Mouse (Mus musculus): ENCODE measurements around the gene Paics. TPM values are rescaled to one million over a fixed set of nuclear protein-coding genes. Genes with fewer than 3 reads are reported as not detected.
"Not testable (repeated sequence)": the region's sequence is repeated elsewhere in the genome, so short reads cannot be mapped to it uniquely, and the experiment has no call there.

Gene Paics
- polyA plus RNA-seq, 1 experiment from 2014 or later = 165 TPM

DNA sequence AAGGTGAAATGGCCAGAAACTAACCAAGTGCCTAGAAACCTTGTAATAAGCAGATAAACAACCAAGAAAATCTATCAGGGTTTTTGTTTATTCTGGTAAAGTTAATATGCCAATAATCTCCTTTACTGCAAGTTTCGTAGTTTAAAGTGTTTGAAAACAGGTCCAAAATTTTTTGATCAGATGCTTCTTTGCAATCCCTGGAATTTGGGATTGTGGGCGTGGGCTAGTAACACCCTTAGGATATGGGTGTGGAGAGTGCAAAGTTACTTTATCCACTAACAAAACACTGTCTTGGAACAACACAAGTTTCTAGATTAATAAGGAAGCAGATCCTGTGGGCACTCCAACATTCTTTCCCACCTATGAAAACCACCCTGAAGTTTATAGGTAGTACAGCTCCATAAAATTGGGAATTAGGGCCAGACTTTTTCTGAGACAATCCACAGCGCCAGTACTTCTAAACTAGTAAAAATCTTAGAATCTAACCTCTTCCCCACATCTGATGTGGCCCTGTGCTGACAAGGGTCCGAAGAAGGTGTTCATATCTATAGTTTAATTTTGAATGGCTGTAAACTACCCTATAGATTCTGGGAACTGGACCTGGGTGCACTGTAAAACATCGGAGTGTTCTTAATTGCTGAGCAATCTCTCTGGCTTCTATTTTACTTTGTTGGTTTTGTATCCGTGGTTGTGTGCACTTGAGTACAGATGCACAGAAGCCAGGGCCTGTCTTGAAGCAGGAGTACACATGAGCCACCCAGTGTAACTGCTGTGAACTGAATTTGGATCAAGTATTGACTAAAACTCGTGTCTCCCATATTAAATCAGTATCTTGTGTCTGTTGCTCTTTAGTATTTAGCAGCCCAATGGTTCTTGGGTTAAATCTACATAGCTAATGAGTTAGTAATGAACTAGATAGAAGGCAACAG is 1.3 kb downstream of the Paics start:
- Histone ChIP-seq H3K36me3 (peaks cover 10% of the 10 kb centered on the region), H3K4me2 (peak overlapping the region; percentile 89), H3K9ac (replicated peaks) (peak overlapping the region; percentile 56), H3K4me3 (replicated peaks) (peak overlapping the region; percentile 81), H3K27me3 (replicated peaks) (no peaks in the 10 kb centered on the region), H3K27ac (replicated peaks) (peak overlapping the region; percentile 91), H3K4me1 (peaks cover 33% of the 10 kb centered on the region), H3K9me3 (replicated peaks) (no peaks in the 10 kb centered on the region)
- no peak for ATAC-seq (ENCODE audit: low FRiP score)
- WGBS = 15% methylated on average over 7 of the region's 7 CpGs

DNA sequence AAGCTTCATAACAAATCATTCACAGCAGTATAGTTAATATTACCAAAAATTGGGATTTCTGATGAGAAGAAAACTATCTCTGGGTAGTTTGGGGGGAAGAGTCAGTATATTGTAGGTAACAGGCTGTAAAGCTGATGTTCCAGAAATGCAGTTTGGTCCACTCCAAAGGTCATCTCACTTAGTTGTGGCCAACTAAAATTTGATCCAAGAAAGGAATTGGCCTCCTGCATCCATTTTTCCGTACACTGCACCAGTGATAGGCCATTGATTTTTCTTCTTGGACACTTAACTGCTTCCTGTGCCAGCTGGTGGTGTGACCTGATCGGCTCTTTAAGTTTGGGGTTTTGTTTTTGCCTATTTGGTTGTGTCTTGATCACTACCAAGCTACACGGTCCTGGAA is 2.7 kb downstream of the Paics start:
- Histone ChIP-seq H3K9me3 (replicated peaks) (no peaks in the 10 kb centered on the region), H3K9ac (replicated peaks) (no peak overlapping the region), H3K4me2 (no peak overlapping the region), H3K4me1 (peaks cover 33% of the 10 kb centered on the region), H3K36me3 (peaks cover 25% of the 10 kb centered on the region), H3K4me3 (replicated peaks) (no peak overlapping the region), H3K27me3 (replicated peaks) (no peaks in the 10 kb centered on the region), H3K27ac (replicated peaks) (no peak overlapping the region)
- ATAC-seq (ENCODE audit: low FRiP score) = no peak
- 63% methylated on average over 3 of the region's 3 CpGs for WGBS

DNA sequence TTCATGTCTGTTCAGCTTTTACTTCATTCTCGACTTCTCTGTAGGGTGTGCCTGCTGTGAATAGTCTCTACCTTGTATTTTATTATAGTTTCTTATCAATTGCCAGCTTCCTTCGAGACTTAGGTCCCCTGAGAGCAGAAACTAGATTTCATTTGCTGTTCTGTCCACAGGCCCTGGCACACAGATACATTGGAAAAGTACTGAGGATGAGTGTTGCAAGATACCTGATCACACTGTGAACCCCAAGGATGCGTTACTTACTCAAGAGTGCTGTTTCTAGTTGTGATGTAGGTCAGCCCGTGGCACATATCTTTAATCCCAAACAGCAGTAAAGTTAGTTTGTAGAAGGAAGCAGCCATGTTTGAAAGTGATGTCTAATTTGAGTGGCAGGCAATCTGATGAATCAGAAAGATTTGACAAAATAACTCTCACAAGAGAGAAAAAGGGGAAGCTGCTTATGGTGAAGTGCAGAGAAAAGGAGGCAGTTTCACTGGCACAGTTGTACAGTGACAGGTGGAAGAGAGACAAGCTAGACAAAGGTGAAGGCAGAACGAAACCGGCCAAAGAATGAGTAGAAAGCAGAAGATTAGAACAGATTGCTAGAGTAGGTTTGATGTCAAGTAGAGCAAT is 3.3 kb downstream of the Paics start:
- Histone ChIP-seq H3K9me3 (replicated peaks) (no peaks in the 10 kb centered on the region), H3K4me2 (no peak overlapping the region), H3K27me3 (replicated peaks) (no peaks in the 10 kb centered on the region), H3K4me3 (replicated peaks) (no peak overlapping the region), H3K9ac (replicated peaks) (no peak overlapping the region), H3K4me1 (peaks cover 31% of the 10 kb centered on the region), H3K36me3 (peaks cover 28% of the 10 kb centered on the region), H3K27ac (replicated peaks) (no peak overlapping the region)
- WGBS = 88% methylated on average over 6 of the region's 6 CpGs
- no peak for ATAC-seq (ENCODE audit: low FRiP score)

DNA sequence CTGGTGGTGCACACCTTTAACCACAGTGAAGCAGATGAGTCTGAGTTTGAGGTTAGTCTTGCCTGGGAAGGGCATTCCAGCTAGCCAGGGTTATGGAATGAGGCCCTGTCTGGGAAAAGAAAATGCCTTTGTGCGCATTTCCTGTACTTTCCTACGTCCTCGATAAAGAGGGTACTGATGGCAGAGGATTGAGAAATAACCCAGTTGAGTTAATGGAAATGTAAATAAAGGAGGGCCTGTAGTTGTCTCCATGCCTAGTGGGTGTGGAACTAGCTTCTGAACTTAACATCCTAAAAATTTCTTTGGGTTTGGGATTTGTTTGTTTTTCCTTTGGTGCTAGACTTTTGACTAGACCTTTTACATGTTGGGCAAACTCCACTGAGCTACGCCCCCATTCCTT is 4.4 kb downstream of the Paics start:
- Histone ChIP-seq H3K27ac (replicated peaks) (no peak overlapping the region), H3K9ac (replicated peaks) (no peak overlapping the region), H3K4me1 (peaks cover 20% of the 10 kb centered on the region), H3K4me2 (no peak overlapping the region), H3K36me3 (peaks cover 35% of the 10 kb centered on the region), H3K27me3 (replicated peaks) (no peaks in the 10 kb centered on the region), H3K9me3 (replicated peaks) (no peaks in the 10 kb centered on the region), H3K4me3 (replicated peaks) (no peak overlapping the region)
- ATAC-seq (ENCODE audit: low FRiP score) = no peak
- 84% methylated on average over 4 of the region's 4 CpGs for WGBS

DNA sequence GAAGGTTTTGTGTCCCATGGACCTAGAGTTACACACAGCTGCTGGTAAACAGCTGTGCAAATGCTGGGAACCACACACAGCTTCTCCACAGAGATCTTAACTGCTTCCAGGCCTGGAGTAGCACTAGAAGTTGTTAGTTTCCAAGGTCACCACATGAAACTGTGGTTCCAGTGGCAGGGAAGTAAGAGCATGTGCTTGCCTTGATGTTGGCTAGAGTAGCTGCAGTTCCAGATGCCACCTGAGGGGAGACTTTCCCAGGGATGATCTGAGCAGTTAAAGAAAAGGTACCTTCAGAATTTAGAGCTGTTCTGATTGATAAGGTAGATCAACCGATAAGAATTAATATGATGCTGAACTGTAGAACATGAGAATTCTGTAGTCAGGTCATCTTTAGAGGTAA is 6.8 kb downstream of the Paics start:
- Histone ChIP-seq H3K4me1 (peaks cover 7% of the 10 kb centered on the region; the same call in 1 of the 2 replicates), H3K27ac (replicated peaks) (no peak overlapping the region), H3K4me2 (no peak overlapping the region), H3K4me3 (replicated peaks) (no peak overlapping the region), H3K27me3 (replicated peaks) (no peaks in the 10 kb centered on the region), H3K9me3 (replicated peaks) (no peaks in the 10 kb centered on the region), H3K9ac (replicated peaks) (no peak overlapping the region), H3K36me3 (peaks cover 58% of the 10 kb centered on the region)
- 91% methylated on average over 1 of the region's 1 CpGs for WGBS
- no peak for ATAC-seq (ENCODE audit: low FRiP score)

DNA sequence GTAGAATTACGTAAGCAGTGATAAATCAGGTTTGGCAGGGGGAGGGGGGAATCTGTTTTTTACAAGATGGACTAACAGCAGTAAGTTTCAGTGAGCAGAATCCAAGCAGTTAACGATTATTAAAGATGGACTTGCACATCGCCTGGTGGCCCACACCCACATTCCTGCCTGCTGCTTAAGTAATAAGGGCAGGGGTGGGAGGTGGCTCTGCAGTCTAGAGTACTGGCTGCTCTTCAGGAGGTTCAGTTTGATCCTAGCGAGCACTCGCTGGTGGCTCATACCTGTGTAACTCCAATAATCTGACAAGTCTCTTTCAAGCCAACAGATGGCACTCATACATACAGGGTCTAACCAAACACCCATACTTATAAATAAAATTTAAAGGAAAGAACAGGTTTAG is 8.5 kb downstream of the Paics start:
- WGBS = 88% methylated on average over 5 of the region's 5 CpGs
- H3K4me2 ChIP-seq = no peak overlapping the region
- no peak for ATAC-seq (ENCODE audit: low FRiP score)
- H3K9ac ChIP-seq (replicated peaks) = no peak overlapping the region
- no peaks in the 10 kb centered on the region for H3K27me3 ChIP-seq (replicated peaks)
- no peaks in the 10 kb centered on the region for H3K4me1 ChIP-seq
- no peak overlapping the region for H3K27ac ChIP-seq (replicated peaks)
- no peaks in the 10 kb centered on the region for H3K9me3 ChIP-seq (replicated peaks)
- no peak overlapping the region for H3K4me3 ChIP-seq (replicated peaks)
- H3K36me3 ChIP-seq = peaks cover 65% of the 10 kb centered on the region

DNA sequence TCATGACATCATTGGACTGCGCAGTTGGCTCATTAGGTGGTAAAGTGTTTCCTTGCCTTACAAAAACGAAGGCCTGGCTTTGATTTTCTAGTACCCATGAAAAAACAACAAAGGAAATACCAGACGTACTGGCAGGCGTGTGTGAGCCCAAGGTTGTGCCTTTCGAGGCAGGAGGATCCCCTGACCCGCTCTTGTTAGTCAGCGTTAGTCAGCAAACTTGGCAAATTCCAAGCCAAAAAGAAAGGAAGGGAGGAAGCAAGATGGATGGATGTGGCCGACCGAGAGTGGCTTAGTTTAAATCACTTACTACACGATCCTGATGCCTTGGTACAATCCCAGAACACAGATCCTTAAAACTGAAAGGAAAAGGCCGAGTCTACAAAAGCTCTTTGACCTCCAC is 11.4 kb downstream of the Paics start:
- H3K27me3 ChIP-seq (replicated peaks) = no peaks in the 10 kb centered on the region
- no peak overlapping the region for H3K27ac ChIP-seq (replicated peaks)
- ATAC-seq (ENCODE audit: low FRiP score) = no peak
- no peak overlapping the region for H3K4me3 ChIP-seq (replicated peaks)
- H3K4me1 ChIP-seq = no peaks in the 10 kb centered on the region
- 84% methylated on average over 11 of the region's 11 CpGs for WGBS
- peaks cover 70% of the 10 kb centered on the region for H3K36me3 ChIP-seq
- H3K9ac ChIP-seq (replicated peaks) = no peak overlapping the region
- no peak overlapping the region for H3K4me2 ChIP-seq
- no peaks in the 10 kb centered on the region for H3K9me3 ChIP-seq (replicated peaks)

DNA sequence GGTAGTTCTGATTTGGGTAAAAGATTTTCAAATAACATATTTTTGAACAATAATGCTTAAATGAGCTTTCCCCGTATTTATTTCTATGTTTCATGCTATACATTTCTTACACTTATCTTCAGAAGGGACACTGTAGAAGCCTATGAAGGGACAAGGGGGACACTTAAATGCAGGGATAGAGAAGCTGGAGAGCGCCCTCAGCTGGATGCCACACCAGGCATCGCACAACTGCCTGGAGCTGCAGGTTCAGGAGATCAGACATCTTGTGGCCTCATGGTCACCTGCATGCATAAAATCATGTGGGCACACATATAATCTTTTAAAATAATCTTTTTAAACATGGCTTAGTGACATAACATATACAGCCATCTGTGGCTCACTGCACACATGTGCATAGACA is 13.5 kb downstream of the Paics start:
- 94% methylated on average over 3 of the region's 3 CpGs for WGBS
- Histone ChIP-seq H3K9ac (replicated peaks) (no peak overlapping the region), H3K4me2 (no peak overlapping the region), H3K36me3 (peaks cover 69% of the 10 kb centered on the region), H3K27me3 (replicated peaks) (no peaks in the 10 kb centered on the region), H3K4me1 (no peaks in the 10 kb centered on the region), H3K9me3 (replicated peaks) (no peaks in the 10 kb centered on the region), H3K4me3 (replicated peaks) (no peak overlapping the region), H3K27ac (replicated peaks) (no peak overlapping the region)
- no peak for ATAC-seq (ENCODE audit: low FRiP score)

DNA sequence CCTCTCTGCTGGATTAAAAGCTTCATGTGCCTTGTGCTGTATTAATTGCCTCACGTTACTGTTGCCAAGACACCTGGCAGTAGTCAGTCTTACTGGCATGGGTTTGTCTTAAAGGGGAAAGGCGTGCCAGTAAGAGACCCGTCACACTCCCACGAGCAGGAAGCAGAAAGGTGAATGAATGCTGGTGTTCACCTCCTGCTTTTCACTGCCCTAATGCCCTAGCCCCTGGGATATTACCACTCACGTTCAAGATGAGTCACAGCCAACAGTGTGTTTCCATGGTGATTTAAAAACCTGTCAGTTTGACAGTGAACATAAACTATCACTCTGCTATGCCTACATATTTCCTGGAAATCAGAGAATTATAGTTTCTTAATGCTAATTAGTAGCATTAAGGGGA is 18.1 kb downstream of the Paics start:
- H3K27me3 ChIP-seq (replicated peaks) = no peaks in the 10 kb centered on the region
- peaks cover 11% of the 10 kb centered on the region for H3K4me1 ChIP-seq
- no peak for ATAC-seq (ENCODE audit: low FRiP score)
- H3K9me3 ChIP-seq (replicated peaks) = no peaks in the 10 kb centered on the region
- H3K4me3 ChIP-seq (replicated peaks) = no peak overlapping the region
- no peak overlapping the region for H3K27ac ChIP-seq (replicated peaks)
- 80% methylated on average over 5 of the region's 5 CpGs for WGBS
- H3K9ac ChIP-seq (replicated peaks) = no peak overlapping the region
- peaks cover 39% of the 10 kb centered on the region for H3K36me3 ChIP-seq
- H3K4me2 ChIP-seq = no peak overlapping the region

DNA sequence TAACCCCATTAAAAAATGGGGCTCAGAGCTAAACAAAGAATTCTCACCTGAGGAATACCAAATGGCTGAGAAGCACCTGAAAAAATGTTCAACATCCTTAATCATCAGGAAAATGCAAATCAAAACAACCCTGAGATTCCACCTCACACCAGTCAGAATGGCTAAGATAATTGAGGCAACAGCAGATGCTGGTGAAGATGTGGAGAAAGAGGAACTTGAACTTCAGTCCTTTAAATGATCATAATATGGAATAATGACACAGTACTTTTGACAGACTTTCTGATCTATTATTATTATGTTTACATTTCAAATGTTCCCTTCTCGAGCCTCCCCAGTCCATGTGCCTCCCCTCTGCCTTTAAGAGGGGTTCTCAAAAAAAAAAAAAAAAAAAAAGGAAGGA is 20.0 kb downstream of the Paics start:
- H3K4me2 ChIP-seq; H3K9ac ChIP-seq (replicated peaks); ATAC-seq (ENCODE audit: low FRiP score); H3K4me3 ChIP-seq (replicated peaks); H3K27me3 ChIP-seq (replicated peaks); H3K27ac ChIP-seq (replicated peaks); H3K9me3 ChIP-seq (replicated peaks): not testable (repeated sequence)
- H3K36me3 ChIP-seq = peaks cover 29% of the 10 kb centered on the region
- H3K4me1 ChIP-seq = peaks cover 20% of the 10 kb centered on the region
- whole genome bisulfite sequencing = 88% methylated on average over 1 of the region's 1 CpGs

DNA sequence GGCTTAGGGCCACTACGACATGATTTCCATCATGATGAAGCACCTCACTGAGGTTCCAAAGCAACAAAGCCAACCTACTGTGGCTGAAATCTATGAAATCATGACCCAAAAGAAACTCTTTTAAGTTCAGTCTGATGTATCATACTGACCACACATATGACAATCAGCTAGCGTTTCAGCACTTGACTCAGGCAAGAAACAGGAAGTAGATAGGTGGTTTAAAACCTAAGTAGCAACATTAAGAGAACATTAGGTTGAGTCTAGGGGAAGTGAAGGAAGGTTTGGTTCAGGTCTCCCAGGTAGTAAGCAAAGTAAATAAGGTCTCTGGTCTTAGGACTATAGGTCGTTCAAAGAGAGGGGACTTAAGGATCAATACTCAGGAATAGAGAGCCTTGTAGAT is 22.4 kb downstream of the Paics start:
- no peaks in the 10 kb centered on the region for H3K9me3 ChIP-seq (replicated peaks)
- H3K27me3 ChIP-seq (replicated peaks) = no peaks in the 10 kb centered on the region
- no peak overlapping the region for H3K27ac ChIP-seq (replicated peaks)
- H3K4me1 ChIP-seq = peaks cover 24% of the 10 kb centered on the region
- H3K9ac ChIP-seq (replicated peaks) = peak overlapping the region; percentile 83; the same call in 1 of the 2 replicates
- 72% methylated on average over 3 of the region's 3 CpGs for WGBS
- no peak for ATAC-seq (ENCODE audit: low FRiP score)
- H3K36me3 ChIP-seq = peaks cover 22% of the 10 kb centered on the region
- H3K4me3 ChIP-seq (replicated peaks) = peak overlapping the region; percentile 97
- H3K4me2 ChIP-seq = peak overlapping the region; percentile 90

DNA sequence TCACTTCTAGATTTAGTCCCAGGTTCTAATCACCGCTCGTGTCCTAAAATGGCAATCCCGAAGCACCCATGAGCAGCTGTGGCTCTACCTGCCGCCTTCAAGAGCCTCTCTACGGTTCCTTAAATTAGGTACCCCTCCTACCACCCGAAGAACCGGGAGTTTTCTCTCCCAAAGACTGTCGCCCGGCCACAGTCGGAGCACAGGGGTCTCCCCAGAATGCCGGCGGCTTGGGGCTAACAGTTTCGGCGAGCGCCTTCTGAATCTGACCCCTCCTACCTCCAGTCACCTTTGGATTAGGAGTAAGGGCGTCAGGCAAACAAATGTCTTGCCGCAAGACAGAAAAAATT is 23.1 kb downstream of the Paics start:
- H3K27me3 ChIP-seq (replicated peaks) = no peaks in the 10 kb centered on the region
- H3K9me3 ChIP-seq (replicated peaks) = no peaks in the 10 kb centered on the region
- H3K27ac ChIP-seq (replicated peaks) = peak overlapping the region; percentile 58
- peak overlapping the region; percentile 83 for H3K9ac ChIP-seq (replicated peaks)
- 3% methylated on average over 17 of the region's 17 CpGs for WGBS
- peak; percentile 54; the same call in 1 of the 2 replicates for ATAC-seq (ENCODE audit: low FRiP score)
- peaks cover 16% of the 10 kb centered on the region for H3K36me3 ChIP-seq
- H3K4me2 ChIP-seq = peak overlapping the region; percentile 90
- H3K4me3 ChIP-seq (replicated peaks) = peak overlapping the region; percentile 97
- H3K4me1 ChIP-seq = peaks cover 24% of the 10 kb centered on the region
